Mouse (Mus musculus) thymus, adult 2 months (tissue): ENCODE data around the gene Pla2g4a. TPM values are rescaled to one million over a fixed set of nuclear protein-coding genes. Genes with fewer than 3 reads are reported as not detected.

Experiments used
- DNase-seq: peaks from one replicate; pipeline ENCODE4 v3.0.0; 2021
- H3K27ac ChIP-seq: fragments of 200-500 bp; 2 replicates; pipeline ENCODE4 v1.5.1; 2012; ENCODE audit warnings: low read length, control low read depth; ENCODE audit not compliant: control insufficient read depth, insufficient read depth
- H3K27me3 ChIP-seq: fragments of 200-500 bp; 2 replicates; pipeline ENCODE4 v1.6.1; 2012; ENCODE audit warnings: mild to moderate bottlenecking, low read length, moderate library complexity, mixed read lengths; ENCODE audit not compliant: control insufficient read depth, insufficient read depth
- H3K36me3 ChIP-seq: fragments of 200-500 bp; 2 replicates; pipeline ENCODE4 v1.6.1; 2012; ENCODE audit warnings: mild to moderate bottlenecking, low read length, moderate library complexity; ENCODE audit not compliant: control insufficient read depth, insufficient read depth
- H3K4me1 ChIP-seq: fragments of 200-500 bp; replicated peaks from 2 replicates; pipeline ENCODE4 v1.6.1; 2012; ENCODE audit warnings: low read length; ENCODE audit not compliant: control insufficient read depth, insufficient read depth
- H3K4me3 ChIP-seq: fragments of 200-500 bp; 2 replicates; pipeline ENCODE4 v1.5.1; 2012; ENCODE audit warnings: mild to moderate bottlenecking, low read length, control low read depth, moderate library complexity; ENCODE audit not compliant: control insufficient read depth, insufficient read depth
- CTCF ChIP-seq: fragments of 200-500 bp; IDR thresholded peaks from 2 replicates; pipeline ENCODE4 v1.5.1; 2012; ENCODE audit warnings: mild to moderate bottlenecking, control low read depth, low read length, moderate library complexity, borderline replicate concordance; ENCODE audit not compliant: control insufficient read depth, poor library complexity, insufficient read depth; ENCODE audit errors: extremely low read depth
- POLR2A ChIP-seq: fragments of 200-500 bp; IDR thresholded peaks from 2 replicates; pipeline ENCODE4 v1.6.1; 2012; ENCODE audit warnings: mild to moderate bottlenecking, low read length, control low read depth, moderate library complexity; ENCODE audit not compliant: control insufficient read depth, poor library complexity, insufficient read depth; ENCODE audit errors: extremely low read depth
- WGBS: fragments of 180-500 bp; shearing (Covaris S2); methylation state at CpG from one replicate; pipeline ENCODE4 v1.1.7; 2018; 5-methylcytosine and 5-hydroxymethylcytosine counted together
- polyA plus RNA-seq: library from polyadenylated mRNA; depleted of rRNA; stranded (reverse); fragments of >200 nt; gene quantifications from 2 replicates; pipeline ENCODE4 v1.2.3, GENCODE M21; 2012

The Pla2g4a gene
- polyA plus RNA-seq, 1 experiment: 1.7 TPM

GRCm38 (mm10) chr1:149841845-149842244 is 119.2 kb downstream of the Pla2g4a start:
- no peaks in the 10 kb centered on the region for H3K4me1 ChIP-seq
- H3K27ac ChIP-seq: no peak overlapping the region
- WGBS: 88% methylated on average over 1 of the region's 1 CpGs
- no peaks in the 10 kb centered on the region for H3K36me3 ChIP-seq
- DNase-seq: no peak
- no peak for TF ChIP-seq POLR2A
- TF ChIP-seq CTCF: no peak
- no peaks in the 10 kb centered on the region for H3K27me3 ChIP-seq
- no peak overlapping the region for H3K4me3 ChIP-seq

- Histone ChIP-seq H3K27ac (no peak overlapping the region), H3K36me3 (no peaks in the 10 kb centered on the region), H3K4me3 (no peak overlapping the region), H3K4me1 (no peaks in the 10 kb centered on the region), H3K27me3 (no peaks in the 10 kb centered on the region)
- no peak for TF ChIP-seq CTCF
- no peak for TF ChIP-seq POLR2A
- no peak for DNase-seq
- 89% methylated on average over 4 of the region's 4 CpGs for WGBS
These were observed 120.1 kb downstream of the Pla2g4a start for GRCm38 (mm10) chr1:149840961-149841416.

GRCm38 (mm10) chr1:149840312-149840930 is 120.7 kb downstream of the Pla2g4a start:
- H3K4me3 ChIP-seq: no peak overlapping the region

GRCm38 (mm10) chr1:149836496-149836895 is 124.6 kb downstream of the Pla2g4a start:
- WGBS: 96% methylated on average over 3 of the region's 3 CpGs
- no peaks in the 10 kb centered on the region for H3K36me3 ChIP-seq
- TF ChIP-seq CTCF (no peak), POLR2A (no peak)

More at GRCm38 (mm10) chr1:149840312-149840930, 120.7 kb downstream of the Pla2g4a start:
- no peak for DNase-seq
- Histone ChIP-seq H3K27me3 (no peaks in the 10 kb centered on the region), H3K27ac (no peak overlapping the region), H3K36me3 (no peaks in the 10 kb centered on the region), H3K4me1 (no peaks in the 10 kb centered on the region)
- TF ChIP-seq POLR2A (no peak), CTCF (no peak)
- WGBS: 95% methylated on average over 3 of the region's 3 CpGs

GRCm38 (mm10) chr1:149833876-149834275 is 127.2 kb downstream of the Pla2g4a start:
- no peaks in the 10 kb centered on the region for H3K36me3 ChIP-seq
- 87% methylated on average over 2 of the region's 2 CpGs for WGBS
- H3K27ac ChIP-seq: no peak overlapping the region
- DNase-seq: no peak
- H3K4me3 ChIP-seq: no peak overlapping the region
- no peak for TF ChIP-seq CTCF
- no peak for TF ChIP-seq POLR2A
- no peaks in the 10 kb centered on the region for H3K4me1 ChIP-seq
- H3K27me3 ChIP-seq: no peaks in the 10 kb centered on the region

More at GRCm38 (mm10) chr1:149836496-149836895, 124.6 kb downstream of the Pla2g4a start:
- H3K4me3 ChIP-seq: no peak overlapping the region
- no peak for DNase-seq
- no peaks in the 10 kb centered on the region for H3K27me3 ChIP-seq
- H3K27ac ChIP-seq: no peak overlapping the region
- no peaks in the 10 kb centered on the region for H3K4me1 ChIP-seq

GRCm38 (mm10) chr1:149832952-149833351 is 128.1 kb downstream of the Pla2g4a start:
- DNase-seq: no peak
- Histone ChIP-seq H3K27me3 (no peaks in the 10 kb centered on the region), H3K36me3 (no peaks in the 10 kb centered on the region), H3K27ac (no peak overlapping the region), H3K4me1 (no peaks in the 10 kb centered on the region), H3K4me3 (no peak overlapping the region)
- 73% methylated on average over 2 of the region's 2 CpGs for WGBS
- no peak for TF ChIP-seq POLR2A
- TF ChIP-seq CTCF: no peak
